Mouse (Mus musculus) CH12.LX (cell line): ENCODE measurements at regions not wholly inside any gene's neighbourhood (a gene's known extent, or its start where the extent isn't known, plus 50 kb on each side); places are given as distances from the start of the nearest gene placed in this dataset.

Source experiments
- DNase-seq: peaks from one replicate; pipeline ENCODE4 v3.0.0-alpha.2; 2013; ENCODE audit errors: extremely low read depth
- H3K27ac ChIP-seq: 2 replicates; pipeline ENCODE4 v1.5.1; 2012; ENCODE audit warnings: low read depth, mild to moderate bottlenecking, control low read depth, moderate library complexity; ENCODE audit not compliant: insufficient read depth
- H3K27me3 ChIP-seq: replicated peaks from 2 replicates; pipeline ENCODE3; 2012; ENCODE audit warnings: inconsistent platforms
- H3K36me3 ChIP-seq, 2 experiments: replicated peaks in 1 of 2; 2 replicates each; pipeline versions ENCODE3 to v1.6.1; 2012; ENCODE audit warnings: inconsistent platforms in 1 of 2, low read length in 1 of 2, mild to moderate bottlenecking in 1 of 2, mixed read lengths in 1 of 2, moderate library complexity in 1 of 2; ENCODE audit not compliant: control insufficient read depth in 1 of 2, insufficient read depth in 1 of 2
- H3K4me1 ChIP-seq, 2 experiments: 2 replicates each; pipeline ENCODE4 v1.6.1; 2012; ENCODE audit warnings: inconsistent platforms in 1 of 2, moderate library complexity in 1 of 2; ENCODE audit not compliant: insufficient read depth in 2 of 2, control insufficient read depth in 1 of 2
- H3K4me2 ChIP-seq: 2 replicates; pipeline ENCODE4 v1.6.1; 2012; ENCODE audit warnings: low read depth, mild to moderate bottlenecking, control low read depth; ENCODE audit not compliant: poor library complexity, insufficient read depth, severe bottlenecking
- H3K4me3 ChIP-seq, 3 experiments: fragments of 150-350 bp in 1 of 3; sonication (generic) in 1 of 3; replicated peaks in 1 of 3; 2 replicates each; pipeline versions ENCODE3 to v1.5.1; 2011 to 2012; ENCODE audit warnings: low read depth in 2 of 3, low read length in 2 of 3, mild to moderate bottlenecking in 2 of 3, moderate library complexity in 2 of 3, control low read depth in 1 of 3, improper control_type of control experiment in 1 of 3, inconsistent platforms in 1 of 3, mixed read lengths in 1 of 3; ENCODE audit not compliant: poor library complexity in 1 of 3
- H3K79me2 ChIP-seq: replicated peaks from 2 replicates; pipeline ENCODE4 v1.6.1; 2012; ENCODE audit warnings: mild to moderate bottlenecking, moderate library complexity; ENCODE audit not compliant: control insufficient read depth, poor library complexity, insufficient read depth, severe bottlenecking; ENCODE audit errors: extremely low read depth
- H3K9ac ChIP-seq: 2 replicates; pipeline ENCODE4 v1.6.1; 2012; ENCODE audit warnings: low read depth, mild to moderate bottlenecking, control low read depth, moderate library complexity; ENCODE audit not compliant: insufficient read depth
- H3K9me3 ChIP-seq: replicated peaks from 2 replicates; pipeline ENCODE3; 2012; ENCODE audit warnings: low read length, inconsistent platforms, mixed read lengths
- BHLHE40 ChIP-seq: IDR thresholded peaks from 2 replicates; pipeline ENCODE4 v1.6.1; 2011; ENCODE audit warnings: mild to moderate bottlenecking, low read depth, low read length, improper control_type of control experiment
- CHD1 ChIP-seq: IDR thresholded peaks from 2 replicates; pipeline ENCODE4 v1.6.1; 2012; ENCODE audit warnings: low read depth, low read length, improper control_type of control experiment, inconsistent platforms
- CTCF ChIP-seq, 2 experiments: IDR thresholded peaks in 1 of 2; conservative IDR thresholded peaks in 1 of 2; 2 replicates each; pipeline ENCODE4 v1.5.1; 2011 to 2012; ENCODE audit warnings: low read depth in 2 of 2, low read length in 2 of 2, improper control_type of control experiment in 1 of 2, inconsistent platforms in 1 of 2, mild to moderate bottlenecking in 1 of 2, moderate library complexity in 1 of 2
- HCFC1 ChIP-seq: IDR thresholded peaks from 2 replicates; pipeline ENCODE4 v1.6.1; 2012; ENCODE audit warnings: low read depth, mild to moderate bottlenecking, inconsistent platforms, low read length, improper control_type of control experiment
- IRF4 ChIP-seq: IDR thresholded peaks from 2 replicates; pipeline ENCODE4 v1.6.1; 2014; ENCODE audit warnings: low read depth, mild to moderate bottlenecking, inconsistent platforms, low read length, improper control_type of control experiment
- JUN ChIP-seq: IDR thresholded peaks from 2 replicates; pipeline ENCODE4 v1.6.1; 2011; ENCODE audit warnings: low read depth, mild to moderate bottlenecking, low read length, improper control_type of control experiment, moderate library complexity; ENCODE audit not compliant: insufficient read depth
- JUND ChIP-seq: conservative IDR thresholded peaks from 2 replicates; pipeline ENCODE4 v1.6.1; 2011; ENCODE audit warnings: low read depth, low read length, improper control_type of control experiment
- KAT2A ChIP-seq: IDR thresholded peaks from 2 replicates; pipeline ENCODE4 v1.6.1; 2012; ENCODE audit warnings: low read length, improper control_type of control experiment, inconsistent platforms; ENCODE audit not compliant: insufficient replicate concordance
- MAX ChIP-seq: IDR thresholded peaks from 2 replicates; pipeline ENCODE4 v1.6.1; 2011; ENCODE audit warnings: low read length, improper control_type of control experiment
- MAZ ChIP-seq: IDR thresholded peaks from 2 replicates; pipeline ENCODE4 v1.6.1; 2012; ENCODE audit warnings: low read depth, mild to moderate bottlenecking, inconsistent platforms, low read length, improper control_type of control experiment, moderate library complexity
- MXI1 ChIP-seq: IDR thresholded peaks from 2 replicates; pipeline ENCODE4 v1.6.1; 2011; ENCODE audit warnings: mild to moderate bottlenecking, low read depth, low read length, improper control_type of control experiment
- NELFE ChIP-seq: IDR thresholded peaks from 2 replicates; pipeline ENCODE4 v1.6.1; 2011; ENCODE audit warnings: low read depth, low read length, improper control_type of control experiment
- NRF1 ChIP-seq: IDR thresholded peaks from 2 replicates; pipeline ENCODE4 v1.6.1; 2014; ENCODE audit warnings: low read depth, mild to moderate bottlenecking, inconsistent platforms, low read length, improper control_type of control experiment, moderate library complexity
- PAX5 ChIP-seq: IDR thresholded peaks from 2 replicates; pipeline ENCODE4 v1.6.1; 2012; ENCODE audit warnings: low read length, inconsistent platforms, mixed read lengths
- POLR2A ChIP-seq: IDR thresholded peaks from 2 replicates; pipeline ENCODE4 v1.6.1; 2011; ENCODE audit warnings: low read depth, mild to moderate bottlenecking, improper control_type of control experiment, low read length
- POLR2AphosphoS2 ChIP-seq: IDR thresholded peaks from 2 replicates; pipeline ENCODE4 v1.6.1; 2011; ENCODE audit warnings: low read depth, low read length, improper control_type of control experiment
- RAD21 ChIP-seq: IDR thresholded peaks from 2 replicates; pipeline ENCODE4 v1.6.1; 2011; ENCODE audit warnings: low read depth, mild to moderate bottlenecking, low read length, improper control_type of control experiment, moderate library complexity
- SIN3A ChIP-seq: IDR thresholded peaks from 2 replicates; pipeline ENCODE4 v1.6.1; 2012; ENCODE audit warnings: low read length, improper control_type of control experiment, inconsistent platforms
- TBP ChIP-seq: conservative IDR thresholded peaks from 2 replicates; pipeline ENCODE4 v1.6.1; 2011; ENCODE audit warnings: low read depth, low read length, improper control_type of control experiment
- USF1 ChIP-seq: IDR thresholded peaks from 2 replicates; pipeline ENCODE4 v1.6.1; 2014; ENCODE audit warnings: low read depth, mild to moderate bottlenecking, inconsistent platforms, low read length, improper control_type of control experiment
- USF2 ChIP-seq: conservative IDR thresholded peaks from 2 replicates; pipeline ENCODE4 v1.6.1; 2011; ENCODE audit warnings: low read depth, low read length, improper control_type of control experiment
- ZMIZ1 ChIP-seq: IDR thresholded peaks from 2 replicates; pipeline ENCODE4 v1.6.1; 2012; ENCODE audit warnings: low read depth, mild to moderate bottlenecking, inconsistent platforms, low read length, improper control_type of control experiment
- ZNF384 ChIP-seq: IDR thresholded peaks from 2 replicates; pipeline ENCODE4 v1.6.1; 2012; ENCODE audit warnings: low read depth, low read length, improper control_type of control experiment, inconsistent platforms
- dilution Hi-C: fragments of 300-500 bp; cut with MboI; formaldehyde crosslinking; loops from 2 replicates; pipeline ENCODE4 v1.14.3; 2020; ENCODE audit warnings: low sequenced_read_pairs; ENCODE audit not compliant: extremely low pct_unique_long_range_greater_than_20kb, extremely low pct_ligation_motif_present
- in situ Hi-C: fragments of 300-500 bp; cut with MboI; formaldehyde crosslinking; loops from 3 replicates; pipeline ENCODE4 v1.14.3; 2019; ENCODE audit warnings: low sequenced_read_pairs, low pct_ligation_motif_present, low pct_unique_long_range_greater_than_20kb, mixed read lengths

GRCm38 (mm10) chr3:144119076-144119475, 85.9 kb downstream of the Lmo4 start:
- Histone ChIP-seq H3K27me3 (no peaks in the 10 kb centered on the region), H3K4me2 (no peak overlapping the region), H3K9me3 (no peaks in the 10 kb centered on the region), H3K27ac (no peak overlapping the region)
- dilution Hi-C loops: no loop called here
- no peak for DNase-seq
- TF ChIP-seq PAX5 (no peak), IRF4 (no peak), ZNF384 (no peak), POLR2AphosphoS2 (no peak), CTCF (conservative IDR thresholded peaks at IDR 0.05 in 1 of 2, IDR thresholded peaks at IDR 0.05 in 1 of 2; ENCODE audit: low read depth in 2 of 2, low read length in 2 of 2) (no peak), RAD21 (no peak), CHD1 (no peak)
- TF ChIP-seq, all 38 proteins: peak for 0
- no peak overlapping the region for H3K4me3 ChIP-seq
- H3K9ac ChIP-seq: no peak overlapping the region
- no peaks in the 10 kb centered on the region for H3K36me3 ChIP-seq
- H3K4me1 ChIP-seq: peaks cover 6 to 10% of the 10 kb centered on the region in 2 experiments
- H3K79me2 ChIP-seq: no peaks in the 10 kb centered on the region
- in situ Hi-C loops: no loop called here

- H3K4me1 ChIP-seq: peaks cover 10 to 14% of the 10 kb centered on the region in 2 experiments
- dilution Hi-C loops (no loop called here), in situ Hi-C loops (no loop called here)
- H3K36me3 ChIP-seq: no peaks in the 10 kb centered on the region
- H3K79me2 ChIP-seq: no peaks in the 10 kb centered on the region
- no peak for TF ChIP-seq SIN3A
- no peak for TF ChIP-seq KAT2A
- no peak for TF ChIP-seq USF2
- no peak for TF ChIP-seq CTCF (conservative IDR thresholded peaks at IDR 0.05 in 1 of 2, IDR thresholded peaks at IDR 0.05 in 1 of 2; ENCODE audit: low read depth in 2 of 2, low read length in 2 of 2)
- TF ChIP-seq MAZ: no peak
- no peak for TF ChIP-seq HCFC1
- no peak for TF ChIP-seq POLR2AphosphoS2
- no peak for TF ChIP-seq POLR2A
- TF ChIP-seq NELFE: no peak
- TF ChIP-seq JUN: no peak
- TF ChIP-seq TBP: no peak
- no peak for TF ChIP-seq MXI1
- TF ChIP-seq ZMIZ1: no peak
- TF ChIP-seq BHLHE40: no peak
- no peak for TF ChIP-seq MAX
- no peak for TF ChIP-seq JUND
- no peak for TF ChIP-seq NRF1
- TF ChIP-seq USF1: no peak
- H3K4me3 ChIP-seq: no peak overlapping the region
- DNase-seq: no peak
- H3K9ac ChIP-seq: no peak overlapping the region
- no peaks in the 10 kb centered on the region for H3K9me3 ChIP-seq
- H3K4me2 ChIP-seq: no peak overlapping the region
- no peaks in the 10 kb centered on the region for H3K27me3 ChIP-seq
- no peak overlapping the region for H3K27ac ChIP-seq
Measured at GRCm38 (mm10) chr3:144113672-144114645, 91.1 kb downstream of the Lmo4 start.
